Mouse (Mus musculus) mouse embryonic stem cell (cell line): Measurements from ENCODE around the gene Ttyh3.
"Not testable (repeated sequence)": the region's sequence is repeated elsewhere in the genome, so short reads cannot be mapped to it uniquely, and the experiment has no call there.

ENCODE experiments used
- in situ Hi-C, 2 experiments: fragments of 300-500 bp; cut with MboI; formaldehyde crosslinking; loops; 1 replicate in 1 of 2; 3 replicates in 1 of 2; pipeline ENCODE4 v1.14.3; 2019 to 2020; ENCODE audit warnings: low sequenced_read_pairs in 2 of 2, low pct_unique_long_range_greater_than_20kb in 1 of 2, mixed read lengths in 1 of 2; ENCODE audit not compliant: unreplicated experiment in 1 of 2

Gene Ttyh3

GRCm38 (mm10) chr5:140648519-140649100 is at the start of gene Ttyh3:
Ttyh3 (minus strand) TSS chr5:140649031.
- in situ Hi-C loops = no loop called here

DNA sequence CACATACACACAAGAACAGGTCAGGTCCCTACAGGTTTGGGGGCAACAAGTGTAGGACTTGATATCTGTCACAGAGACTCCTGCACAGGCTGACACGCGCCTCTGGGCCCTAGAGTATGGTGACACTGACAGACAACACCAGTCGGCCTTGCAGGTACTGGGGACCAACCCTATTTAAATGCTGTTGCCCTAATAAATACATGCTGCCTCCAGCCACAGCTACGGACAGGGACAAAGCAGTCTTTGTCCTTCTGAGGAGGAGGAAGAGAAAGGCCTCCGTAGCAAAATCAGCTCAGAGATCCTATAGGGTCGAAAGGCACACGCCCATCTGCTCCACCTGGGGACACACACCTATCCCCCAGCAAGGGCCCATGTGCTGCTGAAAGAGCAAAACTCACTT is 47.2 kb upstream of the Ttyh3 start:
- in situ Hi-C loops = no loop called here

DNA sequence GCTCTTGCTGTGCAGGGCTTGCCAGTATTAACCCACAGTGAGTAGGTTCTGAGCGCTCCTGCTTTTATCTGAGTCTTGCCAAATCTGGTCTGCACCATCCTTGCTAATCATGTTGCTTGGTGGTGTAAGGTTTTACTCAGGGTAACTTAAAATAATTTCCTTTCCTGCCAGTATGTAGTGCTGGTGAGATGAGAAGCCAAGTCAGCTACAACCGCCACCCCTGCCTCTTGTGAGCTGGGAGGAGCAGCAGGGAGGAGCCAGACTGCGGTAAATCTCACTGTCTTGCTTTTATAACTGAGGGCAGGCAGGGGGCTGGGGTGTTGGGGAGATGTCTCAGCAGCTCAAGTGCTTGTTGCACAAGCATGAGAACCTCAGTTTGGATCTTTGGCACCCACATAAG is 39.6 kb upstream of the Ttyh3 start:
- in situ Hi-C loops = no loop called here

- in situ Hi-C loops = no loop called here
Measured at GRCm38 (mm10) chr5:140684343-140685148, 35.7 kb upstream of the Ttyh3 start.

DNA sequence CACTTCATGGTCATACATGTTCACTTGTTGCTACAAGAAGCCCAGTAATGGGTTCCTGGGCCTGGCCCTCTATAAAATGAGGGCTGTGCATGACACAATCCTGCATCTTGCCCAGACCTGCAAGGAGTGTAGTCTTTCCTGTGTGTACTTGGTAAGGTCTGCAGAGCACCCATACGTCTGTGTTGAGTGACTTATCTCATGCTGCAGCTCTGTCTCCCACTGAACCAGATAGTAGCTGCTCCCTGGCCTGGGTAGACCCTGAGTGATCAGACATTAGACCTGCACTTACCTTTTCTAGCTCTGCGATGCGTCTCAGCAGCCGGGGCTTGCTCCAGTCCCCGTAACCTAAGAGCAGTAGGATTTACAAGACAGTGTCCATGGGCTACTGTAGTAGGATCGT is 33.3 kb upstream of the Ttyh3 start:
- in situ Hi-C loops = no loop called here

DNA sequence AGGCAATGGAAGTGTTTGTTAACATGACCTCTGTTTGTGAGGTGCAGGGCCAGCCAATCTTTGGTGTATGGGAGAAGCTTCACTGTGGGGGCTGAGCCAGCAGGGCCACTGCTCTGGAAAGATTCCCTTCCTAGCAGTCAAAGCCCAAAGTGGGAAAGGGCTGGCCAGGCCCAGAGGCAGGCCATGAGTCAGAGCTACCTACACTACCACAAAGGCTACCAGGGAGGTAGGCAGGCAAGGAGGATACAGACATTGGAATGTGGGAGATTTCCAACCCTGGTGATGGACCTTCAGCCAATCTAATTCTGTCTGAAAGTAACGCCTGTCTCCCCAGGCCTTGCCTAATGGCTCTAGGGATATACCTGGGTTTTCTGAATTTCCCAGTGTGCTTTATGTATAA is 32.1 kb upstream of the Ttyh3 start:
- in situ Hi-C loops = no loop called here

- in situ Hi-C loops = no loop called here
Measured at GRCm38 (mm10) chr5:140680051-140680450, 31.2 kb upstream of the Ttyh3 start.

GRCm38 (mm10) chr5:140677137-140677536 is 28.3 kb upstream of the Ttyh3 start:
- in situ Hi-C loops = no loop called here

GRCm38 (mm10) chr5:140675640-140676039 is 26.8 kb upstream of the Ttyh3 start:
- in situ Hi-C loops = no loop called here

GRCm38 (mm10) chr5:140675079-140675478 is 26.2 kb upstream of the Ttyh3 start:
- in situ Hi-C loops = no loop called here

GRCm38 (mm10) chr5:140674036-140674435 is 25.2 kb upstream of the Ttyh3 start:
- in situ Hi-C loops = no loop called here

DNA sequence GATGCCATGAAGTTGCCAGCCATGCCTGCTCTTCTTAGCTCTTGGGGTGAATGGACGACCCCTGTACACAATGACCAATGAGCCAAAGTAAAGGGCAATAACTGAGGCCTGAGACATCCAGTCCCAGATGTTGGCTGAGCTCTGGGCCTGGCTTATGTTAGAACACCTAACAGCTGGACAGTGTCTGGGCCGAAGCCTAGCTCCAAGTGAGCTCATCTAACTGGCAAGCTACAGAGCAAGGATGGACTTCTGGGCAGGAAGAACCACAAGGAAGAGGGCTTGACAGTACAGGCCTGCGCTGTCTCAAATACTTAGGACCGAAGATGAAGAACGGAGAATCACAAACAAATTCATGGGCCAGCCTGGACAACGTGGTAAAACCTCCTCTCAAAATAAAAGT is 23.8 kb upstream of the Ttyh3 start:
- in situ Hi-C loops = not testable (repeated sequence)

- in situ Hi-C loops = no loop called here
Measured at GRCm38 (mm10) chr5:140672115-140672514, 23.3 kb upstream of the Ttyh3 start.

DNA sequence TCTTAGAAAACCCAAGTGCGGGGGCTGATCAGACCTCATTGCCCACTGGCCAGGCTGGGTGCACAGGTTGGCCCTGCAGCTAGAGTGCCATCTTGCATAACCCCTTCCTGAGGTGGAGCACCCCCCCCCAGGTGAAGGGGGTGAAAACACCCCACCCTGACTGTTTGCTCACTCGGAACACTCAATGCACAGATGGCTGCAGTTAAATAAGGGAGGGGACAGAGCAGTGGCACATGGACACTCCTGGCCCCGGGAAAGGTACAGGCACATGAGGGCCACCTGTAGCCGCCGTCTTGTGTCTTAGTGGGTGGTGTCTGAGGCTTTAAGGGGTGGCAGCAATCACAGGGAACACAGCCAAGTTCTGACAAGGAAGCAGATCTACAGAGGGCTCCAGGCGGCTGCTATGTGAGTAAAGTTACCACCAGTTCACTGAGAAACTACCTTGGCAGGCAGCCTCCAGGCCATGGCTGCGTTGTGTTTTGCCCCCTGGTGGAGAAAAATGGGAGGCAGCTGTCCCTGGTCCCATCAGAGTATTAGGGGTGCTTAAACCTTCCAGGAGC is 14.9 kb upstream of the Ttyh3 start:
- in situ Hi-C loops = no loop called here

GRCm38 (mm10) chr5:140662741-140663592 is 14.1 kb upstream of the Ttyh3 start:
- in situ Hi-C loops = no loop called here

- in situ Hi-C loops = no loop called here
Measured at GRCm38 (mm10) chr5:140661875-140662643, 13.2 kb upstream of the Ttyh3 start.

DNA sequence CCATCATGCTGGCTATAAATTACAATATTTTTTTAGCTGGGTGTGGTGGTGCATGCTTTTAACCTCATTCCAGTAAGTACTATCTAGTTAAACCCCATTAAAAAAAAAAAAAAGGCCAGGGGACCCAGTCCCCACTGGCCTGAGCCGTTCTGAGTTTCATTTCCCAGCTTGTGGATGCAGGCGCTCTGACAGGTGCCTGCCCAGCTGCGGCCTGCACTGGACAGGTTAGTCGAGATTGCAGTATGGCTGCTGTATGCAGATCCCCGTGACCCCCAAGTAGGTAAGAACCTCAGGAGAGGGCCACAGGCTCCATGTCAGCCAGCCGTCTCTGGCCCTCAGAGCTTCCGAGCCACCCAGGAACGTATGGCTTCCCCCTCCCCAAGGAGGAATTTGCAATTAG is 12.6 kb upstream of the Ttyh3 start:
- in situ Hi-C loops = no loop called here

GRCm38 (mm10) chr5:140660398-140660797 is 11.6 kb upstream of the Ttyh3 start:
- in situ Hi-C loops = no loop called here
